Comparison of ENCODE assay signal across 8 mouse cellular contexts in the genomic region with DNA sequence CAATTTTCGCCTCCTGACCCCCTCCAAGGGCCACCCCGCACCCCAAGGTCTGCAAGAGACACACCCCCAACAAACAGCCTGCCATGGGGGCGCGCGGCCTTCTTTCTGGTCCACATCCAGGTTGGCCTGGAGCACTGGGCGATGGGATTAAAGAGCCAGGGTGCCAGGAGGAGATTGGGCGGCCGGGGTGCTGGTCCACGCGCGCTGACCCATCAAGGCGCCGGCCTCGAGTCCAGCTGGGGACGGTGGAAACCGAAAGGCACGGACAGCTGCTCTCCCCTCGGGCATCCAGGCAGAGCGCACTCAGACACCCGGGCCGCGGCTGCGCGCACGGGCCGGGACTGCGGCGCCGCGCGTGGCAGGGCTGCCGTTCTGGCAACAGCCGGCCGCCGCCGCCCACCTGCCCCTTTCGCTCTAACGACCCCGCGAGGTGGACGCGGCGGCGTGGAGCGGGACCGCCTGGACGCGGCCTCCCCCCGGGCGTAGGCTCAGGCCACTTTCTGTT. TPM values are rescaled to one million over a fixed set of nuclear protein-coding genes. Genes with fewer than 3 reads are reported as not detected.
DNase-seq lines count a peak whose midpoint lies in the region; ATAC-seq and TF ChIP-seq lines count a peak whose summit lies in the region.

No protein-coding gene starts in this region.

- peak overlapping the region; percentile 89 for H3K4me2 ChIP-seq in kidney, embryonic 14.5 days (replicated peaks; ENCODE audit: low read depth, low read length)
- H3K4me2 ChIP-seq in forebrain, postnatal 0 days (ENCODE audit: low read depth), result peak overlapping the region; percentile 90
- peak overlapping the region; percentile 93 for H3K4me2 ChIP-seq in kidney, embryonic 16.5 days (replicated peaks; ENCODE audit: low read depth, low read length)
- peak overlapping the region; percentile 92 for H3K4me2 ChIP-seq in midbrain, embryonic 12.5 days (replicated peaks)

- H3K4me3 ChIP-seq in kidney, embryonic 14.5 days (ENCODE audit: low read length), result peak overlapping the region; percentile 73
- peak overlapping the region; percentile 66 for H3K4me3 ChIP-seq in forebrain, postnatal 0 days (ENCODE audit: low read depth, low read length)
- H3K4me3 ChIP-seq in kidney, embryonic 16.5 days (ENCODE audit: low read length), result peak overlapping the region; percentile 87
- peak overlapping the region; percentile 98 for H3K4me3 ChIP-seq in midbrain, embryonic 12.5 days
- H3K4me3 ChIP-seq in thymus, adult 2 months (ENCODE audit: control insufficient read depth, insufficient read depth, low read length), result peak overlapping the region; percentile 62

- H3K9me3 ChIP-seq in kidney, embryonic 14.5 days (ENCODE audit: control insufficient read depth, low read length), result no peaks in the 10 kb centered on the region
- H3K9me3 ChIP-seq in forebrain, postnatal 0 days (ENCODE audit: low read length), result no peaks in the 10 kb centered on the region
- H3K9me3 ChIP-seq in kidney, embryonic 16.5 days (ENCODE audit: low read length), result no peaks in the 10 kb centered on the region
- no peaks in the 10 kb centered on the region for H3K9me3 ChIP-seq in midbrain, embryonic 12.5 days

- peak overlapping the region; percentile 92 for H3K9ac ChIP-seq in kidney, embryonic 14.5 days (ENCODE audit: low read depth, low read length)
- peak overlapping the region; percentile 66 for H3K9ac ChIP-seq in forebrain, postnatal 0 days
- peak overlapping the region; percentile 96 for H3K9ac ChIP-seq in kidney, embryonic 16.5 days (replicated peaks; ENCODE audit: low read length)
- H3K9ac ChIP-seq in midbrain, embryonic 12.5 days (replicated peaks), result peak overlapping the region; percentile 99

- H3K4me1 ChIP-seq in kidney, embryonic 14.5 days (ENCODE audit: control insufficient read depth, insufficient read depth, low read length), result peaks cover 36% of the 10 kb centered on the region
- peaks cover 11% of the 10 kb centered on the region for H3K4me1 ChIP-seq in forebrain, postnatal 0 days (ENCODE audit: insufficient read depth)
- H3K4me1 ChIP-seq in kidney, embryonic 16.5 days (ENCODE audit: insufficient read depth, low read length), result peaks cover 44% of the 10 kb centered on the region
- H3K4me1 ChIP-seq in midbrain, embryonic 12.5 days, result peaks cover 36% of the 10 kb centered on the region
- H3K4me1 ChIP-seq in thymus, adult 2 months (replicated peaks; ENCODE audit: control insufficient read depth, insufficient read depth, low read length), result peaks cover 43% of the 10 kb centered on the region

- WGBS in kidney, embryonic 14.5 days, result under 1% methylated on average over 40 of the region's 50 CpGs
- WGBS in forebrain, postnatal 0 days, result 4% methylated on average over 45 of the region's 50 CpGs
- under 1% methylated on average over 49 of the region's 50 CpGs for WGBS in kidney, embryonic 16.5 days
- WGBS in midbrain, embryonic 12.5 days, result under 1% methylated on average over 40 of the region's 50 CpGs
- 3% methylated on average over 50 of the region's 50 CpGs for WGBS in thymus, adult 2 months

- no peak for TF ChIP-seq CTCF in forebrain, postnatal 0 days (IDR thresholded peaks at IDR 0.05; ENCODE audit: low read depth)
- TF ChIP-seq CTCF in thymus, adult 2 months (IDR thresholded peaks at IDR 0.05; ENCODE audit: borderline replicate concordance, control insufficient read depth, extremely low read depth, insufficient read depth, low read length, poor library complexity), result no peak

- H3K27me3 ChIP-seq in kidney, embryonic 14.5 days (ENCODE audit: control insufficient read depth, insufficient read depth, low read length), result no peaks in the 10 kb centered on the region
- H3K27me3 ChIP-seq in forebrain, postnatal 0 days (ENCODE audit: insufficient read depth, low read length), result no peaks in the 10 kb centered on the region
- H3K27me3 ChIP-seq in kidney, embryonic 16.5 days (ENCODE audit: insufficient read depth, low read length), result no peaks in the 10 kb centered on the region
- H3K27me3 ChIP-seq in midbrain, embryonic 12.5 days, result no peaks in the 10 kb centered on the region
- peaks cover 28% of the 10 kb centered on the region for H3K27me3 ChIP-seq in thymus, adult 2 months (ENCODE audit: control insufficient read depth, insufficient read depth, low read length)

- H3K36me3 ChIP-seq in kidney, embryonic 14.5 days (ENCODE audit: control insufficient read depth, insufficient read depth, low read length), result peaks cover 3% of the 10 kb centered on the region; the same call in 1 of the 2 replicates
- no peaks in the 10 kb centered on the region for H3K36me3 ChIP-seq in forebrain, postnatal 0 days (ENCODE audit: insufficient read depth)
- H3K36me3 ChIP-seq in kidney, embryonic 16.5 days (ENCODE audit: insufficient read depth, low read length), result no peaks in the 10 kb centered on the region
- H3K36me3 ChIP-seq in midbrain, embryonic 12.5 days, result peaks cover 5% of the 10 kb centered on the region; the same call in 1 of the 2 replicates
- no peaks in the 10 kb centered on the region for H3K36me3 ChIP-seq in thymus, adult 2 months (ENCODE audit: control insufficient read depth, insufficient read depth, low read length)

- no peak; the same call in 1 of the 2 replicates for ATAC-seq in kidney, embryonic 14.5 days (ENCODE audit: low FRiP score, low TSS enrichment)
- ATAC-seq in forebrain, postnatal 0 days, result 0 out of 2 replicates have a peak, but pooled peaks have one; percentile 11
- ATAC-seq in kidney, embryonic 16.5 days (ENCODE audit: low FRiP score, low TSS enrichment), result no peak
- ATAC-seq in midbrain, embryonic 12.5 days (ENCODE audit: low FRiP score, low read depth), result no peak
- no peak for ATAC-seq in granulocyte monocyte progenitor cell, adult 5-6 weeks (replicated peaks; ENCODE audit: poor library complexity, severe bottlenecking)

- no peak for TF ChIP-seq POLR2A in thymus, adult 2 months (IDR thresholded peaks at IDR 0.05; ENCODE audit: control insufficient read depth, extremely low read depth, insufficient read depth, low read length, poor library complexity)

- DNase-seq in kidney, adult 11 months, result no peak
- peak; percentile 38 for DNase-seq in ZHBTc4 (ENCODE audit: low read depth, low spot score)
- peak; percentile 49 for DNase-seq in forebrain, postnatal 0 days
- DNase-seq in thymus, adult 2 months, result no peak

- peak overlapping the region; percentile 99 for H3K27ac ChIP-seq in kidney, embryonic 14.5 days (ENCODE audit: low read depth, low read length)
- H3K27ac ChIP-seq in forebrain, postnatal 0 days (ENCODE audit: low read depth, low read length), result no peak overlapping the region
- peak overlapping the region; percentile 98 for H3K27ac ChIP-seq in kidney, embryonic 16.5 days (ENCODE audit: low read length)
- H3K27ac ChIP-seq in midbrain, embryonic 12.5 days (replicated peaks), result peak overlapping the region; percentile 99
- no peak overlapping the region for H3K27ac ChIP-seq in thymus, adult 2 months (ENCODE audit: control insufficient read depth, insufficient read depth, low read length)

RNA-seq across cellular contexts. Expression of a gene that starts 1.1 kb away (rescaled TPM):
- 56.0 and 73.4 TPM in 2 replicates for polyA plus RNA-seq in kidney, embryonic 14.5 days (2014; fragmentation: Nextera tagmentation; extraction: Ambion mirVana)
- 9.1 and 12.8 TPM in 2 replicates for total RNA-seq in forebrain, postnatal 0 days (2014; rRNA removed)
- polyA plus RNA-seq in forebrain, postnatal 0 days (2015; fragmentation: Nextera tagmentation; extraction: Ambion mirVana), result 12.3 and 13.5 TPM in 2 replicates
- 40.8 and 44.4 TPM in 2 replicates for polyA plus RNA-seq in kidney, embryonic 16.5 days (2015; fragmentation: Nextera tagmentation; extraction: Ambion mirVana)
- 114 and 122 TPM in 2 replicates for polyA plus RNA-seq in midbrain, embryonic 12.5 days (2016; fragmentation: Nextera tagmentation; extraction: Ambion mirVana)
- 1.3 and 1.9 TPM in 2 replicates for polyA plus RNA-seq in thymus, adult 2 months (2012; rRNA removed)
- 0.26 TPM in 1 of 2 replicates, not detected in the other for total RNA-seq in granulocyte monocyte progenitor cell, adult 5-6 weeks (2014; fragmentation: Nextera tagmentation)
- total RNA-seq in granulocyte monocyte progenitor cell, adult 5-6 weeks (2017), result under 0.01 and 0.09 TPM in 2 replicates

RNA-seq across cellular contexts. Expression of a gene that starts 50.2 kb away (rescaled TPM):
- polyA plus RNA-seq in kidney, embryonic 14.5 days (2014; fragmentation: Nextera tagmentation; extraction: Ambion mirVana), result 60.1 and 136 TPM in 2 replicates
- 75.7 and 81.7 TPM in 2 replicates for total RNA-seq in forebrain, postnatal 0 days (2014; rRNA removed)
- 43.5 and 45.9 TPM in 2 replicates for polyA plus RNA-seq in forebrain, postnatal 0 days (2015; fragmentation: Nextera tagmentation; extraction: Ambion mirVana)
- polyA plus RNA-seq in kidney, embryonic 16.5 days (2015; fragmentation: Nextera tagmentation; extraction: Ambion mirVana), result 121 and 125 TPM in 2 replicates
- polyA plus RNA-seq in midbrain, embryonic 12.5 days (2016; fragmentation: Nextera tagmentation; extraction: Ambion mirVana), result 160 and 162 TPM in 2 replicates
- 60.9 and 69.0 TPM in 2 replicates for polyA plus RNA-seq in thymus, adult 2 months (2012; rRNA removed)
- total RNA-seq in granulocyte monocyte progenitor cell, adult 5-6 weeks (2014; fragmentation: Nextera tagmentation), result 171 and 173 TPM in 2 replicates
- 179 and 205 TPM in 2 replicates for total RNA-seq in granulocyte monocyte progenitor cell, adult 5-6 weeks (2017)

Comparison
In these comparisons a context has a peak if more than half of its experiments do, and no peak if none do; other contexts are left out.
1. H3K27ac ChIP-seq: peak in kidney, embryonic 14.5 days (single experiment), kidney, embryonic 16.5 days (single experiment) and midbrain, embryonic 12.5 days (single experiment); none in forebrain, postnatal 0 days (single experiment) and thymus, adult 2 months (single experiment).
2. DNase-seq: peak in ZHBTc4 (single experiment) and forebrain, postnatal 0 days (single experiment); none in kidney, adult 11 months (single experiment) and thymus, adult 2 months (single experiment).
3. Peak in every context shown above with its lines, with median percentiles within 50 percentile points of each other: H3K4me2 ChIP-seq, H3K4me3 ChIP-seq and H3K9ac ChIP-seq.